Mouse (Mus musculus) heart, postnatal 4 days (tissue): Measurements from ENCODE around the gene Gper1. TPM values are rescaled to one million over a fixed set of nuclear protein-coding genes. Genes with fewer than 3 reads are reported as not detected.

Source experiments
- DNase-seq: peaks from one replicate; pipeline ENCODE4 v3.0.0; 2021
- total RNA-seq, 2 experiments: library from RNA; stranded (reverse); gene quantifications; 2 replicates each; pipeline ENCODE4 v1.2.3; 2021

Gper1 gene
- 1 to 10 TPM; 1.8 to 2.3 TPM for total RNA-seq

- peak; percentile 78 for DNase-seq
Observed at GRCm38 (mm10) chr5:139423026-139423865, at the start of gene Gper1. Gene Gper1, plus strand, starts transcription at chr5:139423151.

GRCm38 (mm10) chr5:139373889-139374444 is 49.0 kb upstream of the Gper1 start:
- DNase-seq, result no peak

DNA sequence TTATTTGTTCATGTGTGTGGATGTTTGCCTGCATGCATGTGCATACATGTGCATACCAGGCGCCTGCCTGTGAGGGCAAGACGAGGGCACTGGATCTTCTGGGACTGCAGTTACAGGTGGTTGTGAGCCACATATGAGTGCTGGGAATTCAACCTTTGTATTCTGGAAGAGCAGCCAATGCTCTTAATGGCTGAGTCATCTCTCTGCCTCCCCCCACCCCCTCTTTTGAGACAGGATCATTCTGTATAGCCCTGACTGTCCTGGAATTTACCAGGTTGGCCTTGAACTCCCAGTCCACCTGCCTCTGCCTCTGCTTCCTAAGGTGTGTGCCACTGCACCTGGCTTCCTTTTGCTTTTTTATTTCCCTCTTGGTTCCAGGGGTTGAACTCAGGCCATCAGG is 48.1 kb upstream of the Gper1 start:
- DNase-seq, result no peak

DNA sequence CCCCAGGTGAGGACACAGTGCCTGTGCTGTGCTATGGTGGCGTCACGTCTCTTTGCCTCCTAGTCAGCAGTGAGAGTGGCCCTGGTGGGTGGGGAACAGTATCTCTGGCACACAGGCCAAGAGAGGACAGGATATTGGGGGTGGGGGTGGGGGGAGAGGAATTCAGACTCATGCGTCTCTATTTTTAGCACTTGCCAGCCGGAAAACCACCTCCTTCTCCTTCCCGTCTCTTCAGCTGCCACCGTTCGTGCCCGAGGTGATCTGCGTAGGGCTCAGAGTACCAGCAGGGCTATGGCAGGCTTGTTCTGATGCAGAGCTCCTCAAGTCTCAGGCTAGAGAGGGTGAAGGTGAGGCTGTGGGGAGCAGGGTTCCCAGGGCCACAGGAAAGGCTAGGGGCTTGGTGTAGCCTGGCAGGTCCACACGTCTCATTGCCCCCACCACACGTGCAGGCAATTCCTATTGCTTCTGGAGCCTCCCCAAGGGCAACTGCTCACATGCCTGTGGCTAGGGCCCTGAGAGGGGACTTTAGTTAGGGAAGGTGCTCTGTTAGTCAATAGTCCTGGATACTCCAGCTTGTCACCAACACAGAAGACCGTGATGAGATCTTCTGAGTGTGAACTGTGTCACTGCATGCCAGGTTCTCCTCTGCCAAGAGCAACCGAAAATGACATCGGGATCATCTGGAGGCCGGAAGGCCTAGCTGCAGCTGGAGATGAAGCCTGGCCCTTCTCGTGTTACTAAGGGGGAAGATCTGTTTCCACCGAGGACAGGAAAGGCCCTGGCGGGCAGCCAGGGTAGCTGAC is 45.3 kb upstream of the Gper1 start, which contains the start of gene Gpr146:
Gene Gpr146, plus strand, starts transcription at position 230 of the 803 bp plus-strand sequence.
- DNase-seq, result peak; percentile 82

- DNase-seq, result no peak
Observed at GRCm38 (mm10) chr5:139378271-139378556, 44.7 kb upstream of the Gper1 start.

DNA sequence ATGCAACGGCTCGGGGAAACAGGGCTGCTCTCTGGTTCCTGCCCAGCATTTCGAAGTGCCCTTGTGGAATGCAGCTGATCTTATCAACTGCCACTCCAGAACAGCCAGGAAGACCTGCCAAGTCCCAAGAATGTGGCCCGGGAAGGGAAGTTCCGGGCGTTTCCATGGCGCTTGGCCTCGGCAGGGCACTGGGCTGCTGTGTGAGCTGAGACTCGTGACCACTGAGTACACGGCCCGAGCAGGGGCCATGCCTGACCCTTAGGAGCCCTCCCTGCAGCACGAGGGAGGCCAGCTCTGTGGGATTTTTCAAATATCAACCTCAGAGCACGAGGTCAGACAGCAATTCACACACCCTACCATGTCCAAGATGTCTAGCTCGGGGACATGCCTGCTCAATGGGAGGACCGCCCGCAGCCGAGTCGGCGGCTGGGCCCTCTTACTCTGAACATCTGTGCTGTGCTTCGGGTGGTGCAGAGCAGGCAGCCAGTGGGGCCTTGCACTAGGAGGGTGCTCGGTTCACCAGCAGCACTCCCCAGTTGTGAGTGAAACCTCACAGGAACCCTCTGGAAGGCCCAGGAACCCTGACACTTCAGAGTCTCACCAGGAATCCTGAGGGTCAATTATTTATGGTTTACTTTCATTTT is 43.8 kb upstream of the Gper1 start:
- peak; percentile 86 for DNase-seq

- DNase-seq, result no peak
Observed at GRCm38 (mm10) chr5:139379771-139380384, 43.1 kb upstream of the Gper1 start.

DNA sequence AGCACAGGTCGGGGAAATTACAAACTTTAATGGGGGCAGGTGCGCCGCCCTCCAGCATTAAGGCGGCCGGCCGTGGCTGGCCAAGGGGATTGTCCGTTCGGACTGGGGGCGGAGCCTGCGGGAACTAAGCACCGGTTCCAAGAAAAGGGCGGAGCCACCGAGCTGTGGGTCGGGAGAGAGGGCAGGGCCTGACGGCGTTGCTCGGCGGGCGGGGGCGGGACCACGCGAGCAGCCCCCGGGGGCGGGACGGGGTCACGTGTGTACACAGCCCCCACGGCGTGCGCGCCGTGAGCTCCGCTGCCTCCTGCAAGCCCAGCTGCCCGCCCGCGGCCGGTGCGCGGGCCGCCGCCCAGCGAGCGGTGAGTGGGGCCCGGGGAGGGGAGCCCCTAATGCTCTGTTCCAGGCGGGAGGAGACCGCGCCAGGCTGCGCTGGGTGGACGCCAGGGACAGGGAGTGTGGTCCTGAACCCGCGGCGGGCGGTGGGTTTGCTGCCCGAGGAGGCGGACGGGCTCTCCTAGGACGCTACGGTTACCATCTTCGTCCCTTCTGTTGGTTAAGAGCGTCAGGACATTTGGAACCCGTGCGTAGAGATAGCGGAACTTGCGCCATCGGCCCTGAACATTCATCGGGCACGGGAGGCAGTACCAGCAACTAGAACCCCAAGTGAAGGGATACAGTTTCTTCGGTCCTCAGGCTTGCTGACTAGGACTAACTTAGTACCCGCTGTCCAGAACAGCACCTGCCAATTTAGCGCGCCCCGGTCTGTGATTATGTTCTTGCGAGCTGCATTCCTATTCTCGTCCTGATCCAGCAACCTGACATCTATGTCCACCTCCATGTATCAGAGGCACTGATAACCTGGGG is 42.3 kb upstream of the Gper1 start:
- peak; percentile 98 for DNase-seq

DNA sequence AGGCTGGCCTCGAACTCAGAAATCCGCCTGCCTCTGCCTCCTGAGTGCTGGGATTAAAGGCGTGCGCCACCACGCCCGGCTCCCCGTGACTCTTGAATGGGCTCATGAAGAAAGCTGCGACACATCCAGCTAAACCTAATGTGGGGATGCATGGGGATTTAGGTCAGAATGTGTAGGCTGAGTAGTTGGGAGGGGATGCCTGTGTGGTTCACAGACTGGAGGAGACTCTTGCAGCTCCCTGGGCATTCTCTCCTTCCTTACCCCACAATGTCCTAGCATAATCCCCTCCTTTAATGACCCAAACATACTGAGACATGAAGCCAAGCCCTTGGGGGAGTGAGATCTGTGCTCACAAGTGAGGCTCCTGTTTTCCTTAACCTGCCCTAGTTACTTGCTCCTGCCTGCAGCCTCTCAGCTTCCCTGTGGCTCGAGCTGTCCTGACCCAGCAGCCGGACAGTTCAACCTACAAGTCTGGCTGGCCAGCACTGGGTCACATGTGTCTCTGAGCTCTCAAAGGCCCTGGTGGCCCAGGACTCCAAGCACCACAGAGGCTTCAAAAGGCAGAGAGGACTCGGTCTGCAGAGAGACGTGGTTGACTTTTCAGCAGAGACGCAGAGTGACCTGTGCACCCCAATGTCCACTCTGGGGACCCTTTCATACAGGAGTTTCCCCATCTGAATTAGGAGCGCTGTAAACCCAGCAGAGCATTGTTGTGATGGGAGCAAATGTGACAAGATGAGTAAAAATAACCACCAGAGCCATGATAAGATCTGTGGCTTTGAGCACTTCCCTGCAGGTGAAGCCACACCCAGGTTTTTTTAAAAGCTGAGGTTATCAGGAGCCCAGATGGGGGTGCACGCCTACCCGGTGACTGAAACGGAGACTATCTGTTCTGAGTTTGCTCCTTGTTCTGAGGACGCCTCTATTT is 41.1 kb upstream of the Gper1 start:
- DNase-seq, result no peak

DNA sequence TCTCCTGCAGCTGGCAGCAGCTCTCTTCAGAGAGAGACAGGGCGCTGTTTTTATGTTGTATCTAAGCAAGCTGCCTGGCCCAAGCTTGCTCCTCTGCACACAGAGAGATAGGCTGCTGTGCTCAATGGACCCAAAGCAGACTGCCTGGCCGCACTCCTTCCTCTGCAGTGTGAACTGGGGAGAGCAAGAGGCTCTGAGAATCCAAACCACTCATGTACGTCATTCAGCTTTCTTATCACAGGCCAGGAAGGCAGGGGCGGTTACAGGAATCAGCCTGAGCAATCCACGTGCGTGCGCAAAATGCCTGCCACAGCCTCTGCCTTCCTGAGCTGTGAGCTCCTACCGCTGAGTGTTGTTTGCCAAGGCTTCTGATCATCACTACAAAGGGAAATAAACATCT is 40.2 kb upstream of the Gper1 start:
- DNase-seq, result peak; percentile 79

DNA sequence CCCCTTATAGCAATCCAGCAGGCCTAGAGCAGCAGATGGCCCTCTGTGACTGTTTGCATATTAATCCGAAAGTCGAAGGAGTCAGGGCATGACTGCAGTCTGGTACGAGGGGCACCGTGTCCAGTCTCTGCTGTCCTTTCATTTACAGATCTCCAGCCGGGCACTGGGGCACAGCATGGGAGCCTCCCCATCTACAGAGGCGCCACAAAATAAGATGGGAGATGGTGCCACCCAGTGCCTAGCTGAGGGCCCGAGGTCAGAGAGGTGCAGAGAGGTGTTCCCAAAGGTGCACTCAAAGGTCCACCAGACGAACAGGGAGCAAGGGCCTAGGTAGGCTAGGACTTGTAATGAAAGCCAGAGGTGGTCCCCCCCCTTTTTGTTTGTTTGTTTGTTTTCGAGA is 39.7 kb upstream of the Gper1 start:
- DNase-seq, result no peak

DNA sequence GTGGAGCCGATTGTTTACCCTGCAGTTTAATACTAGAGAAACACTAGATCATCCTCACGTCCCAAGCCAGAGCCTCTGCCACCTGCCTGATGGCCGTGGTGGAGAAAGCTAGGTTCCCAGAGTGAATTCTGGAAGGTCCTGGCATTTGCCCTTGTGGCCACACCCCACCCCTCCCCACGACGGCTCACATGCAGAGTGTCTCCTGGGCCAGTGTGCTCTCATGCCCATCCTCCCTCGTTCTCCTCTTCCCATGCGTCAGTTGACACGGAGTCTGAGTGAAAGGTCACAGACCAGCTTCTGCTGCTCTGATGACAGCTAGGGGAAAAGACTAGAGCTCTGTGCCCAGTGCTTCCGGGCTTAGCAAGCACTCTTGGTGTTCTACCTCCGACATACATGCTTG is 38.4 kb upstream of the Gper1 start:
- peak; percentile 68 for DNase-seq

DNA sequence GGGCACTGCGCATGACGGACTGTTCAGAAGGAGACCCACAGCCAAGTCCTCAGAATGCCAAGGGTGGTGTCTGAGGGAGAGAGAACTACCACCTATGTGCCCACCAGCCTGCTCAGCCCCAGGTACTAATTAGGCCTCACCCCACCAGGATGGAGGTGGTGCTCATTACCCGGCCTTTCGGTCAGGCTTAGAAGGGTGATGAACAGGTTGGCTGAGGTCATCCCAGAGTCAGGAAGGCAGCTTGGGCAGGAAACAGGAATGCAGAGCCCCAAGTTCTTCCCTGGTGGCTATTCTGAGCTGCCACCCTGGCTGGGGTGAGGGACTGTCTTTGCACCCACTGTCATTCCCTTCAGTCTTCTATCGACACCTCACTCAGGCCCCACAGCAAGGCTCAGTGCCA is 36.9 kb upstream of the Gper1 start:
- no peak for DNase-seq

DNA sequence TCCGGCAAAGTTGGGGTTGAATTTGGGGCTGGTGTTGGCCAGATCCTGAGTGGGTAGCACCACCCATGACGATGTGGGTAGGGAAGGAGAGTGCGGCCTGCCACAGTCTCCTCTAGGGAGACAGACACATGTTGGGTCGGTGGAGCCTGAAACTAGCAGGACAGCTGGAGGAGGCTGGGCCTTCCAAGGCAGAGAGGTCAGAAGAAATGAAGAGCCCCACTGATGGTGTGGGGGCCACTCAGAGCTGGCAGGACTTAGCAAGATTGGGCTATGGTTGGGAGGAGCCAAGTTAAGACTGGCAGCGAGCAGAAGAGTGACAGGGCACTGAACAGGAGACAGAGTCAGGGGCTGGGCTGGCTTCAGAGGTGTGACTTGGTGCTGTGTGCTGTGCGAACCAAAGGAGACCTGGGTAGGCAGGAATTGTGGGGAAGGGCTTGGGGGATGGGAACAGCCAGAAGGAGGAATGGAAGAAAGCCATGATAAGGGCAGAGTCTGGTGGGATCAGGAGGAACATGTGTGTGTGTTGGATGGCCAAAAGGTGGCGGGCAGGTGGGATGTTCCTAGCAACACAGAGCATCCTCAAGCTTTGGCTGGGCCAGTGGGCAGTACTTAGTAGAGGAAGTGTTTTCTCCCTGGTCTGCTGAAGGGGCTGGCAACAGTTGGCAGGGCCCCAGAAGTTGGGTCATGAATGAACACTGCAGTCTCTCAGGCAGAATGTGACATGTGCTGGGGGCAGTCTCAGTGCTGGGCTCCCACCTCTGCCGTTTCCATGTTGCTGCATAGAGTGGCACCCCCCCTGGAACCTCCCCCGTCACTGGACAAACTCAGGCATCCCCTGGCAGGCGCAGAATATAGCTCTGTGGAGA is 35.4 kb upstream of the Gper1 start:
- DNase-seq, result peak; percentile 69

DNA sequence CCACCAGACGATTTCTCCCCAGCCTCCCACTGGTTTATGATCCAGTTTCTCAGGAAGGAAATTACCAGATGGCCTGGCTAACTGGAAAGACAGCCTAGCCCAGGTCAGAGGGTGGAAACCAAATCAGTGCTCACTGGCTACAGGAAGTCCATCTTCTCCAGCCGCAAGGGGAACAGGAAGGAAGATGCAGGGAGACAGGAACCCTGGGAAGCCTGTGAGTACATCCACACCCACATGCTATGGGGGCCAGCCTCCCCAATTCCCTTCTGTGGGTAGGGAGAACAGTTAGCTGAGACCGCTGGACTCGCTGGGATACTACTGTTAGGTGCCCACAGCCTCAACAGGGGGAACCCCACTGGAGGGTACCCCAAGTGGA is 34.8 kb upstream of the Gper1 start:
- peak; percentile 47 for DNase-seq

DNA sequence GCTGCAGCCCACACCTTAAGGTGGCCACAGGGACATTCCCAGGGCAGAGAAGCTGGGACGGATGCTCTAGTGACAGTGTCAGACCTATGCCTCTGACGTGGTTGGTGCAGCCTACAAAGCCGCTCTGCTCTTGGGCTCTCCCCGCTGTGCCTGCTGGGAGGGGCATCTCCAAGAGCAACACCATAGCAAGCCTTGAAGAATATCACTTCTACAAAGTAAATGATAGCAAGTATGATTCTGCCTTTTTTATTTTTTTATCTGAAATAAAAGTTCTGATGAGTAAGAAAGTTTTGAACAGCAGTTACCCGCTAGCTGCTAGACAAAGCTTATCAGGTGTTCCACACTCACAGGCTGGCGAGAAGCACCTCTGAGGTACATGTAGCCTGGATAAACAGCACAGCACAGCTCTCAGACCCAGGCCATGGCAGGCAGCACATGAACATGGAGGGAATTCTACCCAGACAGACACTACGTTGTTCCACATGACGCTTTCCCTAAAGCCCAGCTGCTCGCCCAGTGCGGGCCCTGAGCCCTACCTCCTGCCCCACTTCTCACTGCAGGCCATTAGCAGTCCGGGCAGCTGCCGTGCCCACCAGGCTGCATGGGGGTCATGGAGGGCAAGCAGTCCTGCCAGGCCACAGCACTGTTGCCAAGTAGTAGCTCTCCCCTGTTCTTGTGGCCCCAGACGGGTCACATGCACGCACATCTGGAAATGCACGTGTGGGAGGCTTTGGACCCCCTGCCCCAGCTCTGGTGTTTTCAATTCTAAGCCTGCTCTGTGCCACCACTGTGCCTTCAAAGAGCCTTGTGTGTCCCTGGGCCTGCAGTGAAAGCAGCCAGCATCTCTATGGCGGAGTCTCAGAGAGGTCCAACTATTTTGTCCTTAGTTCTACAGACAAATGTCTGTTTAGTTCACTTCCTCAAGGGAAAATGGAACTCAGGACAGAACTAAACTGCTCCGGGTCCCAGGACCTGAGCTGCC is 34.0 kb upstream of the Gper1 start:
- no peak for DNase-seq

DNA sequence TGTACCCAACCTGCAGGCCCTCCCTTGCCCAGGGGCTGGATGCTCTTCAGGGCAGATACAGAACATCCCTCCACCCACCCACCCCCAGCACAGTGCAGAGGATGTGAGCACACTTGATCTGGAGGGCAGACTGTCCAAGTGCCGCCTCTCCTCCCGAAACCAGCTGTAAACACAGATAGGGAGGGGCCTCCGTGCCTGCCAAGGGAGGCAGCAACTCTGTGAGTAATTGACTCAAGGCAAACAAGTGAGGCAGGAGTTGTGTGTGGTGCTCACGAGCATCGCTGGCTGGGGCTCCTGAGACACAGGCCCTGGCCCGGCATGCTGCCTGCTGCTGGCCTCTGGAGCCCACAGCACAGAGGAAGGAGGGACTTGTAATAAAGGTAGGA is 33.3 kb upstream of the Gper1 start:
- DNase-seq, result peak; percentile 68
